Mouse (Mus musculus) cerebellum, adult 2 months (tissue): ENCODE results near the gene Gm10553.
"Not testable (repeated sequence)": the region's sequence is repeated elsewhere in the genome, so short reads cannot be mapped to it uniquely, and the experiment has no call there.

Experiments
- CTCF ChIP-seq: fragments of 200-500 bp; IDR thresholded peaks from 2 replicates; pipeline ENCODE4 v1.5.1; 2011; ENCODE audit warnings: low read depth, mild to moderate bottlenecking, control low read depth, low read length, moderate library complexity, borderline replicate concordance; ENCODE audit not compliant: insufficient read depth
- POLR2A ChIP-seq: fragments of 200-500 bp; IDR thresholded peaks from 2 replicates; pipeline ENCODE4 v1.6.1; 2011; ENCODE audit warnings: low read length, control low read depth, borderline replicate concordance; ENCODE audit not compliant: insufficient read depth

DNA sequence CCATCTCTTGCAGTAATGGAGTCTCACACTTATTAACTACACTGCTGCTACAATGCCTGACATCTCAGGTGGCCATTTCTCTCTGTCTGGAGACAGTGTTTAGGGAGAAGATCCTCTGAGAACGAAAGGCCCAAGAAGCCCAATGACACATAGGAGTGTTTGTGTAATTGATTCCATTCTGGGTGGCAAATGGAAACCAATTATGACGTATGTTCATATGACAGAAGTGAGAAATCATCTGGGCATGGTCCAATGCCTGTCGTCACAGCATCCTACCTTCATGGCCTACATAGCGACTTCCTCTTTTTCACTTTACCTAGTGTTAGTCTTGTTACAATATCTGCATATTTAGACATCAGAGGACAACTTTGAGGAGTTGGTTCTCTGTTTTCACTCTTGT is 1.8 kb downstream of the Gm10553 start:
- TF ChIP-seq CTCF, POLR2A: not testable (repeated sequence)
